Mouse (Mus musculus) lung, postnatal 0 days (tissue): ENCODE results near the gene Eng.

Source experiments
- CTCF ChIP-seq: IDR thresholded peaks from 2 replicates; pipeline ENCODE4 v1.5.1; 2016; ENCODE audit warnings: antibody characterized with exemption, mild to moderate bottlenecking
- EP300 ChIP-seq: IDR thresholded peaks from 2 replicates; pipeline ENCODE4 v1.6.1; 2016; ENCODE audit warnings: antibody characterized with exemption, mild to moderate bottlenecking, control low read depth

DNA sequence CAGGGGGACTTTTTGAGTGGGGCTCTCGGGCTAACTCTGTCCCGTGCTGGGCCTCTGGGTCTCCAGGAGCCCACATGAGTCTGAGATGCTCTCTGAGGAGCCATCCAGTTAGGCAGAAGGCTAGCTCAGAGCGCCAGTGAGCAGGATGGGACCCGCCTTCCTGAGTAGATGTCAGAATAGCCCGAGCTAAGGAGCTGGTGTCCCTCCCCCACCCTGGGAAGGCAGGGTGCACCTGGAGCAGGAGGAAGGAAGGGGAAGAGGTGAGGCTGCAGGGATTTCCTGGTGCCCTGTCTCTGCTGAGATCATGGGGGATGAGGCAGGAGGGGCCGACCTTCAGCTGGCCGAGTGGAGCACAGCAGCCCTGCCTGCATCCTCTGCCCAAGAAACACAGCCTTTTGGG lies 82.1 kb downstream of the Eng start:
- TF ChIP-seq CTCF: no peak
- peak; percentile 71 for TF ChIP-seq EP300
